Mouse (Mus musculus) midbrain, embryonic 16.5 days (tissue): ENCODE data around the gene Gm44596. TPM values are rescaled to one million over a fixed set of nuclear protein-coding genes. Genes with fewer than 3 reads are reported as not detected.

Experiments used
- ATAC-seq: fragments of 200-750 bp; cut with Nextera tagmentation; 2 replicates; pipeline ENCODE4 v1.8.0; 2017; ENCODE audit warnings: moderate TSS enrichment
- H3K27ac ChIP-seq: fragments of 300-500 bp; sonication (generic); 2 replicates; pipeline ENCODE4 v1.5.1; 2014; ENCODE audit warnings: mild to moderate bottlenecking, low read length, mixed read lengths
- H3K27me3 ChIP-seq: fragments of 300-500 bp; sonication (generic); 2 replicates; pipeline ENCODE4 v1.6.1; 2014; ENCODE audit warnings: low read depth, low read length, mixed read lengths; ENCODE audit not compliant: control insufficient read depth, insufficient read depth
- H3K36me3 ChIP-seq: fragments of 300-500 bp; sonication (generic); 2 replicates; pipeline ENCODE4 v1.6.1; 2014; ENCODE audit warnings: mild to moderate bottlenecking, low read length, moderate library complexity, mixed read lengths; ENCODE audit not compliant: control insufficient read depth, insufficient read depth
- H3K4me1 ChIP-seq: fragments of 300-500 bp; sonication (generic); 2 replicates; pipeline ENCODE4 v1.6.1; 2014; ENCODE audit warnings: mild to moderate bottlenecking, low read length, mixed read lengths; ENCODE audit not compliant: control insufficient read depth, insufficient read depth
- H3K4me2 ChIP-seq: fragments of 300-500 bp; sonication (generic); 2 replicates; pipeline ENCODE4 v1.6.1; 2014; ENCODE audit warnings: mild to moderate bottlenecking, low read length, mixed read lengths
- H3K4me3 ChIP-seq: fragments of 300-500 bp; sonication (generic); 2 replicates; pipeline ENCODE4 v1.5.1; 2014; ENCODE audit warnings: low read depth, mild to moderate bottlenecking, low read length, moderate library complexity, mixed read lengths
- H3K9ac ChIP-seq: fragments of 300-500 bp; sonication (generic); 2 replicates; pipeline ENCODE4 v1.6.1; 2014; ENCODE audit warnings: low read depth, low read length, mixed read lengths
- H3K9me3 ChIP-seq: fragments of 300-500 bp; sonication (generic); replicated peaks from 2 replicates; pipeline ENCODE4 v1.6.1; 2014; ENCODE audit warnings: mild to moderate bottlenecking, low read length, mixed read lengths; ENCODE audit not compliant: control insufficient read depth, poor library complexity, severe bottlenecking
- WGBS: fragments of 180-500 bp; shearing (Covaris S2); extraction: QIAGEN DNeasy Blood & Tissue Kit; methylation state at CpG from one replicate; pipeline ENCODE4 v1.1.7; 2014; 5-methylcytosine and 5-hydroxymethylcytosine counted together
- polyA plus RNA-seq: library from polyadenylated mRNA; unstranded; fragments of >200 nt; fragmentation: Nextera tagmentation; extraction: Ambion mirVana; gene quantifications from 2 replicates; pipeline ENCODE4 v1.2.1, GENCODE M21; 2015

The Gm44596 gene
- polyA plus RNA-seq, 1 experiment from 2014 or later, result not detected

GRCm38 (mm10) chr6:128440238-128440637, 64.9 kb downstream of the Gm44596 start:
- 95% methylated on average over 2 of the region's 2 CpGs for WGBS
- Histone ChIP-seq H3K27me3 (no peaks in the 10 kb centered on the region), H3K36me3 (peaks cover 10% of the 10 kb centered on the region), H3K4me2 (no peak overlapping the region), H3K9me3 (no peaks in the 10 kb centered on the region), H3K4me3 (no peak overlapping the region), H3K4me1 (peaks cover 17% of the 10 kb centered on the region), H3K27ac (no peak overlapping the region), H3K9ac (no peak overlapping the region)
- ATAC-seq, result no peak

- no peaks in the 10 kb centered on the region for H3K36me3 ChIP-seq
- H3K27ac ChIP-seq, result no peak overlapping the region
- peak overlapping the region; percentile 54 for H3K4me2 ChIP-seq
- H3K9me3 ChIP-seq, result no peaks in the 10 kb centered on the region
- H3K9ac ChIP-seq, result peak overlapping the region; percentile 25; the same call in 1 of the 2 replicates
- peak; percentile 77 for ATAC-seq
- H3K4me3 ChIP-seq, result peak overlapping the region; percentile 19; the same call in 1 of the 2 replicates
- H3K4me1 ChIP-seq, result peaks cover 5% of the 10 kb centered on the region; the same call in 1 of the 2 replicates
- no peaks in the 10 kb centered on the region for H3K27me3 ChIP-seq
- 17% methylated on average over 14 of the region's 14 CpGs for whole genome bisulfite sequencing
Measured at GRCm38 (mm10) chr6:128445761-128446535, 70.6 kb downstream of the Gm44596 start.

GRCm38 (mm10) chr6:128447063-128447462, 71.8 kb downstream of the Gm44596 start:
- no peaks in the 10 kb centered on the region for H3K36me3 ChIP-seq
- WGBS, result 93% methylated on average over 5 of the region's 5 CpGs
- H3K4me1 ChIP-seq, result peaks cover 5% of the 10 kb centered on the region; the same call in 1 of the 2 replicates
- no peak for ATAC-seq
- no peaks in the 10 kb centered on the region for H3K27me3 ChIP-seq
- no peak overlapping the region for H3K27ac ChIP-seq
- no peak overlapping the region for H3K4me3 ChIP-seq
- no peak overlapping the region for H3K9ac ChIP-seq
- H3K9me3 ChIP-seq, result no peaks in the 10 kb centered on the region
- H3K4me2 ChIP-seq, result no peak overlapping the region

GRCm38 (mm10) chr6:128455835-128456605, 80.7 kb downstream of the Gm44596 start:
- 85% methylated on average over 12 of the region's 12 CpGs for WGBS
- H3K36me3 ChIP-seq, result no peaks in the 10 kb centered on the region

More at GRCm38 (mm10) chr6:128455835-128456605, 80.7 kb downstream of the Gm44596 start:
- Histone ChIP-seq H3K4me2 (no peak overlapping the region), H3K27me3 (no peaks in the 10 kb centered on the region), H3K9me3 (no peaks in the 10 kb centered on the region), H3K9ac (no peak overlapping the region), H3K4me1 (no peaks in the 10 kb centered on the region), H3K4me3 (no peak overlapping the region), H3K27ac (no peak overlapping the region)
- no peak for ATAC-seq

Other genes starting within 250 kb of the Gm44596 start
- 43.2 and 46.3 TPM in 2 replicates for gene Tspan9, start 231.9 kb upstream of the Gm44596 start, polyA plus RNA-seq
- 0.58 and 0.65 TPM in 2 replicates for gene Tead4, start 74.7 kb upstream of the Gm44596 start, polyA plus RNA-seq
- 16.1 and 16.6 TPM in 2 replicates for gene Tulp3, start 19.7 kb upstream of the Gm44596 start, polyA plus RNA-seq
- 77.0 and 84.1 TPM in 2 replicates for gene Rhno1, start 12.6 kb upstream of the Gm44596 start, polyA plus RNA-seq
- gene Foxm1, start 12.5 kb upstream of the Gm44596 start, polyA plus RNA-seq, result 4.8 and 5.4 TPM in 2 replicates
- gene Tex52, start within 50 bp of the Gm44596 start, polyA plus RNA-seq, result 0.70 and 0.83 TPM in 2 replicates
- gene Nrip2, start 23.8 kb downstream of the Gm44596 start, polyA plus RNA-seq, result 10.7 and 13.6 TPM in 2 replicates
- 46.4 and 48.8 TPM in 2 replicates for gene Itfg2, start 49.4 kb downstream of the Gm44596 start, polyA plus RNA-seq
- 357 and 394 TPM in 2 replicates for gene Fkbp4, start 63.2 kb downstream of the Gm44596 start, polyA plus RNA-seq
- gene Pzp, start 151.2 kb downstream of the Gm44596 start, polyA plus RNA-seq, result not detected in 2 replicates
- gene A2ml1, start 206.1 kb downstream of the Gm44596 start, polyA plus RNA-seq, result 1.4 and 3.5 TPM in 2 replicates
- gene Klrb1a, start 248.0 kb downstream of the Gm44596 start, polyA plus RNA-seq, result not detected in 2 replicates